Mouse (Mus musculus) limb, embryonic 13.5 days (tissue): ENCODE results near the gene Rdh16f2. TPM values are rescaled to one million over a fixed set of nuclear protein-coding genes. Genes with fewer than 3 reads are reported as not detected.
"Not testable (repeated sequence)": the region's sequence is repeated elsewhere in the genome, so short reads cannot be mapped to it uniquely, and the experiment has no call there.

ENCODE experiments used
- ATAC-seq: fragments of 200-750 bp; cut with Nextera tagmentation; 2 replicates; pipeline ENCODE4 v1.8.0; 2017; ENCODE audit warnings: low read depth, moderate number of reproducible peaks, moderate TSS enrichment; ENCODE audit not compliant: low FRiP score
- H3K27ac ChIP-seq: fragments of 300-500 bp; sonication (generic); 2 replicates; pipeline ENCODE4 v1.5.1; 2015; ENCODE audit warnings: inconsistent platforms, mild to moderate bottlenecking, moderate library complexity
- H3K27me3 ChIP-seq: fragments of 300-500 bp; sonication (generic); 2 replicates; pipeline ENCODE4 v1.6.1; 2015; ENCODE audit warnings: mild to moderate bottlenecking, inconsistent platforms
- H3K36me3 ChIP-seq: fragments of 300-500 bp; sonication (generic); 2 replicates; pipeline ENCODE4 v1.6.1; 2015; ENCODE audit warnings: inconsistent platforms, mild to moderate bottlenecking, moderate library complexity
- H3K4me1 ChIP-seq: fragments of 300-500 bp; sonication (generic); 2 replicates; pipeline ENCODE4 v1.6.1; 2015; ENCODE audit warnings: inconsistent platforms
- H3K4me2 ChIP-seq: fragments of 300-500 bp; sonication (generic); replicated peaks from 2 replicates; pipeline ENCODE4 v1.6.1; 2015; ENCODE audit warnings: inconsistent platforms, mild to moderate bottlenecking, moderate library complexity
- H3K4me3 ChIP-seq: fragments of 300-500 bp; sonication (generic); 2 replicates; pipeline ENCODE4 v1.5.1; 2015; ENCODE audit warnings: moderate library complexity, mild to moderate bottlenecking, inconsistent platforms
- H3K9ac ChIP-seq: fragments of 300-500 bp; sonication (generic); 2 replicates; pipeline ENCODE4 v1.6.1; 2015; ENCODE audit warnings: mild to moderate bottlenecking, inconsistent platforms
- H3K9me3 ChIP-seq: fragments of 300-500 bp; sonication (generic); 2 replicates; pipeline ENCODE4 v1.6.1; 2016; ENCODE audit warnings: inconsistent platforms
- WGBS: fragments of 180-500 bp; shearing (Covaris S2); methylation state at CpG from one replicate; pipeline ENCODE4 v1.1.7; 2015; 5-methylcytosine and 5-hydroxymethylcytosine counted together
- polyA plus RNA-seq: library from polyadenylated mRNA; unstranded; fragments of >200 nt; fragmentation: Nextera tagmentation; extraction: Ambion mirVana; gene quantifications from 2 replicates; pipeline ENCODE4 v1.2.1, GENCODE M21; 2015

The Rdh16f2 gene
- polyA plus RNA-seq, 1 experiment from 2014 or later, result not detected

DNA sequence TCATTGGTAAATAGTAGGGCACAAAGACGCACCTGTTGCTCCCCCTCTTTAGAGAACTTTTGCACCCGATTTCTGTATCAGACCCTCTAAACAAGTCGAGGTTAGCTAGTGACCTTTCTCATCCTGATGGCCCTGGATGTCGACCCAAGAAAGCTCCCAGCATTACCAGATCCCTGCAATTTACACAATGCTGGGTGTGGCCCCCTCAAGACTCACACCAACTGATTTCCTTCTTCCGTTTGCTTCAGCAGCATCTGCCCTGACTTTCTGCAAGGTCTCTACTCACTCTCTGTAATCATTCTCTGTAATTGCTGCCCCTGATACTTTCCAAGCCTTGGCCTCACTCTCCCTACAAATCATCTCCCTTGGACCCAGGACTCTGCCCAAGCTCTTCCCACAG is 30.4 kb downstream of the Rdh16f2 start:
- 60% methylated on average over 5 of the region's 5 CpGs for WGBS
- H3K4me3 ChIP-seq, result no peak overlapping the region
- ATAC-seq, result no peak
- H3K27ac ChIP-seq, result no peak overlapping the region
- no peak overlapping the region for H3K9ac ChIP-seq
- no peak overlapping the region for H3K4me2 ChIP-seq
- no peaks in the 10 kb centered on the region for H3K4me1 ChIP-seq
- H3K27me3 ChIP-seq, result no peaks in the 10 kb centered on the region
- no peaks in the 10 kb centered on the region for H3K9me3 ChIP-seq
- H3K36me3 ChIP-seq, result no peaks in the 10 kb centered on the region

DNA sequence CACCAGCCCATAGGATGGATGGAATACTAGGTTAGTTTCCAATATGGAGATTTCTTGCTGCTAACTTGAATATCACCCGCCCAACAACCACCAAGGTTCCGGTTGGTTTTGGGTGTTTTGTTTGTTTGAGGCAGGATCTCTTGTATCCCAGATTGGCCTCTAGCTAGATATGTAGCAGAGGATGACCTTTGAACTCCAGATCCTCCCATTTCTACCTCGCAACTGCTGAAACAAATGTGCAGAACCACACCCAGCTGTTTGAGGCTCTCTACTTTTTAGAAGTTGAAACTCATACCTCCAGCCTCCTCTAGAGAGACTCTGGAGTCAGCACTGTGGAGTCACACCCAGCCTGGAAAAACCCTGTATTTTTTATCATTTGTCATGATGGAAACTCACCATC is 31.2 kb downstream of the Rdh16f2 start:
- Histone ChIP-seq H3K4me1 (no peaks in the 10 kb centered on the region), H3K27ac (no peak overlapping the region), H3K27me3 (no peaks in the 10 kb centered on the region), H3K36me3 (no peaks in the 10 kb centered on the region), H3K9me3 (no peaks in the 10 kb centered on the region), H3K4me3 (no peak overlapping the region), H3K4me2 (no peak overlapping the region), H3K9ac (no peak overlapping the region)
- no peak for ATAC-seq
- 80% methylated on average over 3 of the region's 3 CpGs for WGBS

DNA sequence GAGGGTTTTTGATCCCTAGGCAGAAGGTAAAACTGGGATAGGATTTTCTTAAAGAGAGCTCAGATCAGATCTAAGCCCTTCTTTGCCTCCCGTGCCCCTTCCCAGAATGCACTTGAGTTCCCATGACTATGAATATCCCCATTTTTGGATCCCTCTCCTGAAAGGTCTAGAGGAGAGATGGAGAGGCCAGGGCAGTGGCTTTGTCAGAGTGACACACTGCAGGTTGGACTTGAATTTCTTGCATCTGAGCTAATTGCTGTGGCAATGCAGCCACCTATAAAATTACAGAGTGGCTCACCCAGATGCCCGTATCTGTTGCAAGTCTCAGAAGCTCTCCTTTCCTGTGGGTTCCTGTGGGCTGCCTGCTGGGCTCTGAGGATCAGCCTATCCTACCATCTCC is 31.9 kb downstream of the Rdh16f2 start, which contains the start of gene Sdr9c7:
Sdr9c7 (plus strand) TSS at position 301 of the 400 bp plus-strand sequence.
- WGBS, result 73% methylated on average over 2 of the region's 2 CpGs

DNA sequence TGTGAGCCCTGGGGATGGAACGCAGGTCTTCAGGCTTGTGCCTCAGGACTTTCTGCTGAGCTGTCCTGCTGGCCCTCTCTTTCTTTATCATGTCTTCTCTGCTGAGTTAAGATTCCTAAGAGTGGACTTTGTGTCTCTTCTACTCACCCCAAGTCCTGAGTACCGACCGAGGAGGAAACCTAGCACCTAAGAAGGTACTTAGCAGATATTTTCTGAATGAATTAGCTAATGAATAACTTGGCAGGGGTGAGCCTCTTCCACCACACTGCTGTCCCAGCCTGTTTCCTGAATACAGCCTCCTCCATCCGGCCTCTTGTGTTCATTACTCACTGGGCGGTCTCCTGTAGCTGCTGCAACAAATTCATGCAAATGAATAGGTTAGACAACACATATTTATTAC is 33.5 kb downstream of the Rdh16f2 start:
- Histone ChIP-seq H3K4me3 (no peak overlapping the region), H3K4me1 (no peaks in the 10 kb centered on the region), H3K27me3 (no peaks in the 10 kb centered on the region), H3K27ac (no peak overlapping the region), H3K4me2 (no peak overlapping the region), H3K36me3 (no peaks in the 10 kb centered on the region), H3K9ac (no peak overlapping the region), H3K9me3 (no peaks in the 10 kb centered on the region)
- ATAC-seq, result no peak
- WGBS, result 71% methylated on average over 5 of the region's 5 CpGs

More for the DNA sequence above, 31.9 kb downstream of the Rdh16f2 start, which contains the start of gene Sdr9c7:
- no peak within 1 kb of the TSS for H3K4me3 ChIP-seq
- H3K36me3 ChIP-seq, result no peaks in the 10 kb centered on the region
- no peak for ATAC-seq
- H3K27ac ChIP-seq, result no peak within 1 kb of the TSS
- H3K27me3 ChIP-seq, result no peaks in the 10 kb centered on the region
- H3K4me2 ChIP-seq, result no peak within 1 kb of the TSS
- H3K9me3 ChIP-seq, result no peaks in the 10 kb centered on the region
- no peak within 1 kb of the TSS for H3K9ac ChIP-seq
- no peaks in the 10 kb centered on the region for H3K4me1 ChIP-seq

DNA sequence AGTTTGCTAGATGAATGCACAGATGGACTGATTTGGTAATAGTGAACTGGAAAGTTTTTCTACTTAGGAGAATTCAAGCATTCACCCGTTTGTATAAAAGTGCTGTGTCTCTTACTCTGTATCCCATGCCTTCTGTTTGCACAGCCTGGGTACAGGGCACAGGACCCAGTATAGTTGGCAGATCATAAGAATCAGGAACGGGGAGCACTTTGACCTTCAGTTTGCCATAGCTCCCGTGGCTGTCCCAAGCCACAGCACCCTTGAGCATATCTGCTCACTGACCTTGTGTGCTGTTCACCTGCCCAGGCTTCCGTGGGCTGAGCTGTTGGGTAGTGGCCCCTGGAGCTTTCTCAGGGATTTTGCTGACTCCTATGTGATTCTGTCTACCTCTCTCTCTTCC is 35.5 kb downstream of the Rdh16f2 start:
- no peak overlapping the region for H3K27ac ChIP-seq
- WGBS, result 76% methylated on average over 4 of the region's 4 CpGs
- no peaks in the 10 kb centered on the region for H3K27me3 ChIP-seq
- no peaks in the 10 kb centered on the region for H3K4me1 ChIP-seq
- ATAC-seq, result no peak
- H3K9me3 ChIP-seq, result no peaks in the 10 kb centered on the region
- H3K9ac ChIP-seq, result no peak overlapping the region
- no peak overlapping the region for H3K4me3 ChIP-seq
- no peak overlapping the region for H3K4me2 ChIP-seq
- no peaks in the 10 kb centered on the region for H3K36me3 ChIP-seq

DNA sequence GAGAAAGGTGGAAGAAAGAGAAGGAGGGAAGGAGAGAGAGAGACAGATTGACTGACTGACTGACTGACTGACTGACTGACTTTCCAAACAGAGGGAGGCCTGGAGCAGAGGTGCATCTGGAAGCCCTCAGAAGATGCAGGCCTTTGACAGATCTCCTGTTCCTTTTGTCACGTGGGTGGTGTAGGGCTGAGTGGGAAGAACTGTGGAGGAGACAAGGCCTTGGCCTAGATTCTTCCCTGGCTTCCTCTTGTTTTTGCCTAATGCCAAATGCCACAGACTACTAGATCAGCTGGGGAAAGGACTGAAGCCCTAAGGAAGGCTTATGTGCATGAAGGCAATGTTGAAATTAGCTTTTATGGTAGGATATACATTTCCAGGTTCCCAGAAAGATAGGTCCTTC is 36.8 kb downstream of the Rdh16f2 start:
- Histone ChIP-seq H3K4me2 (no peak overlapping the region), H3K36me3 (no peaks in the 10 kb centered on the region), H3K4me1 (no peaks in the 10 kb centered on the region), H3K9me3 (no peaks in the 10 kb centered on the region), H3K27ac (no peak overlapping the region), H3K27me3 (no peaks in the 10 kb centered on the region), H3K4me3 (no peak overlapping the region), H3K9ac (no peak overlapping the region)
- WGBS, result 58% methylated on average over 1 of the region's 1 CpGs
- ATAC-seq, result no peak

DNA sequence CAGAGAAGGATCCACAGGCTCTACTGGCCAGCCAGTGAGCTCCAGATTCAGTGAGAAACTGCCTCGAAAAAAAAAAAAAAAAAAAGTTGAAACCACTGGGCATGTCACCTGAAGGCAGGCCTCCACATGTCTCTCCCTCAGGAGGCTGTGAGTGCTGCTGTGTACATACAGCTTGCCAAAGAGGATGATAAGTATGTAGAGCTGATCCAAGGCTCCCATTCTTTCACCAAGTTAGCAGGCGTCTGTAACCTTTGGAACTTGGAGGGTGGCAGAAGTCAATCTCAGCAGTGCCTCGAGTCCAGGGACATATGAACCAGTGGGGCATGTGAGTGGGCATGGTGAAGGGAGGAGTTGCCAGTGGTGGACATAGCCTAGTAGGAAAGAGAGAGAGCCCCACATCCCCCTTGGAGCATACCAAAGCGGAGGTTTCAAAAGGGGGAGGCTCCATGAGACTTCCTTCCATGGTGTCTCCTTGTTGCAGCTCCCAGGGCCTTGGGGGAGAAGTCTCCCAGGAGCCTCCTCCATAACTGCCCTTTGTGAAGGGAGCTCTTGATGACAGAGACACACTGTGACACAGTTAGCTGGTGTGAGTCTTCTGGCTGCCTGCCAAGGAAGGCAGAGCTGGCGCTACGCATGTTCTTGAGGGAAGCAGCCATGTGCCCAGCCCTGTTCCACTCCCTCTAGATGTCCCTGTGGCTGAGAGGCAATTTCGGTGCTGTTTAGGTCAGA is 38.6 kb downstream of the Rdh16f2 start:
- H3K4me3 ChIP-seq, result no peak overlapping the region
- no peaks in the 10 kb centered on the region for H3K4me1 ChIP-seq
- no peaks in the 10 kb centered on the region for H3K9me3 ChIP-seq
- H3K27me3 ChIP-seq, result no peaks in the 10 kb centered on the region
- ATAC-seq, result no peak
- H3K36me3 ChIP-seq, result no peaks in the 10 kb centered on the region
- H3K4me2 ChIP-seq, result no peak overlapping the region
- H3K27ac ChIP-seq, result no peak overlapping the region
- H3K9ac ChIP-seq, result no peak overlapping the region
- 69% methylated on average over 7 of the region's 7 CpGs for WGBS

DNA sequence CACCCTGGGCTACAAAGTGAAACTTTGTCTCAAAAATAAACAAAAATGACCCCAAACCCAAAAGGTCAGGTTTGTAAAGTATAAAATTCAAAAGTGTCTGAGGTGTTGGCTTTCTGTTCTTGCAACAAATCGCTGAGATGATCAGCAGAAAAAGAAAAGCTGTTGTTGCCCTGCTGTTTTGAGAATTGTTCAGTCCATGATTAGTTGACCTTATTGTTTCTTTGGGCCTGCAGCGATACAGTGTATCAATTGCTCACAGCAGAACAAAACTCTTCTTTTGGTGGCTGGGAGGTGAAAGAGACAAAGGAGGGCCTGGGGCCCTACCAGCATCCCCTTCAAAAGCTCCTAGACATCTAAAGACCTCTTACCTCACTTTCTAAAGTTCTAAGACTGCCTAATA is 39.9 kb downstream of the Rdh16f2 start:
- no peak overlapping the region for H3K27ac ChIP-seq
- no peak for ATAC-seq
- no peak overlapping the region for H3K4me3 ChIP-seq
- H3K36me3 ChIP-seq, result no peaks in the 10 kb centered on the region
- no peak overlapping the region for H3K9ac ChIP-seq
- H3K27me3 ChIP-seq, result no peaks in the 10 kb centered on the region
- 88% methylated on average over 2 of the region's 2 CpGs for WGBS
- H3K9me3 ChIP-seq, result no peaks in the 10 kb centered on the region
- H3K4me1 ChIP-seq, result no peaks in the 10 kb centered on the region
- H3K4me2 ChIP-seq, result no peak overlapping the region

DNA sequence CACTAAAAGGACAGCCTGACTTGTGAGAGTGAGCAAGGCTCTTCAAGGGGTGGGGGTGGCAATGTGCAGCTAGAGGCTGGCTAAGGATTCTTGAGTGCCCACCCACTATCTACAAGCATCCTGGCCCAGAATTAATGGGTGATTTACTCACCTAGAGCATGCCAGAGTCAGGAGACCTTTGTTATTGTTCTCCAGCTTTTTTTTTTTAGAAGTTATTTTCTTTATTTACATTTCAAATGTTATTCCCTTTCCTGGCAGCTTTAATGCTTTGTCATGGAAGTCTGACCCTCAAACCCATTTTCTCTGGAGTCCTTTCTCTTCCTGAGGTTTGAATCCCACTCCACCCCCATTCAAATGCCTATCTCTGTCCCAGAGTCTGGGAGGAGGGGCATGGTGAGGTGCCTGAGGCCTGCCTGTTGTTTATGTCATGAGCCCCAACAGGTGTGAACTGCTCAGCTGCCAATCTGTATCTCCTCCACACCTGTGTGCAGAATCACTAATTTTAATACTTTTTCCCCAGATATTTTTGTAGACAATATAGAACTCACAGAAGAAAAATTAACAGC is 41.2 kb downstream of the Rdh16f2 start:
- no peak overlapping the region for H3K4me3 ChIP-seq
- ATAC-seq, result no peak
- no peaks in the 10 kb centered on the region for H3K4me1 ChIP-seq
- no peaks in the 10 kb centered on the region for H3K36me3 ChIP-seq
- no peak overlapping the region for H3K27ac ChIP-seq
- H3K9ac ChIP-seq, result no peak overlapping the region
- no peaks in the 10 kb centered on the region for H3K27me3 ChIP-seq
- H3K9me3 ChIP-seq, result no peaks in the 10 kb centered on the region
- no peak overlapping the region for H3K4me2 ChIP-seq

DNA sequence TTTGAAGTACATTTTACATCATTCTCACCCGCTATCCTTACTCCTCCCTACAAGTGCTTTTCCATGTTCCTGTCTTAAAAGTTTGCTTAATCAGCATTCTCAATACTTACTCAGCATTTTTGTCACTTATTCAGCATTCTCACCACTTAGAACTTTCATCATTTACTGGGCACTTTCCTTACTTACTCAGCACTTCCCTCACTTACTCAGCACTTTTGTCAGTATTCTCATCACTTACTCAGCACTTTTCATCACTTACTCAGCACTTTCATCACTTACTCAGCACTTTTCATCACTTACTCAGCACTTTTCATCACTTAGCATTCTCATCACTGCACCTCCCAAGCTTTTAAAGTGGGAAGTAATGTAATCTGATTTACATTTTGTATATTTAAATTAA is 49.3 kb downstream of the Rdh16f2 start:
- ATAC-seq, result no peak
- Histone ChIP-seq H3K9me3 (no peaks in the 10 kb centered on the region), H3K36me3 (no peaks in the 10 kb centered on the region), H3K27ac (no peak overlapping the region), H3K9ac (no peak overlapping the region), H3K4me1 (no peaks in the 10 kb centered on the region), H3K4me3 (no peak overlapping the region), H3K27me3 (no peaks in the 10 kb centered on the region), H3K4me2 (no peak overlapping the region)
- WGBS, result 94% methylated on average over 1 of the region's 1 CpGs

DNA sequence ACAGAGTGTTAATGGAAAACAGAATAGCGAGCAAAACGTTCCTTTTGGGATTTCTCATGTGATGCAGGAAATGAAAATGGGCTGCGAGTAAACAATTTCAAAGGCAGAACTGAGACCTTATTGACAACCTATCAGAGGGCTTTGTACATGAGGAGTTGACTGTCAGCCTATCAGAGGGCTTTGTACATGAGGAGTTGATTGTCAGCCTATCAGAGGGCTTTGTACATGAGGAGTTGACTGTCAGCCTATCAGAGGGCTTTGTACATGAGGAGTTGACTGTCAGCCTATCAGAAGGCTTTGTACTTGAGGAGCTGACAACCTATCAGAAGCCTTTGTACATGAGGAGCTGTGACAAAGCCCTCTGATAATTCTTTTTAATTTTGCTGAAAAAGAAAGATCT is 50.9 kb downstream of the Rdh16f2 start:
- ATAC-seq, H3K9ac ChIP-seq, H3K4me3 ChIP-seq, H3K4me2 ChIP-seq, H3K9me3 ChIP-seq, H3K36me3 ChIP-seq, H3K27me3 ChIP-seq, H3K27ac ChIP-seq, H3K4me1 ChIP-seq: not testable (repeated sequence)
- WGBS, result 61% methylated on average over 3 of the region's 3 CpGs

DNA sequence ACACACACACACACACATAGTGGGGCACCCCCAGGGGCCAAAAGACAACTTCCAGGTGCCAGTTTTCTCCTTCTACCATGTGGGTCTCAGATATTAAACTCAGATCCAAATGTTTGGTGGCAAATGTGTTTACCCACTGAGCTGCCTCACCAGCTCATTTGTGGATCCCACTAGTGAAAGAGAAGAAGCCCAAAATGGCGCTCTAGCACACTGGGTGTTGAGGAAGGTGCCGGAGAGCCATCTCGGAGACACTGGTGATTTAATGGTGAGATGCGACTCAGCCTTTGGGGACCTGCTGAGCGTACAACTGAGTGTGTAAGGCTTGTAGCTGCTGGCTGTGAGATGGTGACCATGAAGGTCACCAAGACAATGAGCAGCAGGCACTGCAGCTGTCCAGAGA is 51.4 kb downstream of the Rdh16f2 start:
- 93% methylated on average over 5 of the region's 5 CpGs for WGBS

DNA sequence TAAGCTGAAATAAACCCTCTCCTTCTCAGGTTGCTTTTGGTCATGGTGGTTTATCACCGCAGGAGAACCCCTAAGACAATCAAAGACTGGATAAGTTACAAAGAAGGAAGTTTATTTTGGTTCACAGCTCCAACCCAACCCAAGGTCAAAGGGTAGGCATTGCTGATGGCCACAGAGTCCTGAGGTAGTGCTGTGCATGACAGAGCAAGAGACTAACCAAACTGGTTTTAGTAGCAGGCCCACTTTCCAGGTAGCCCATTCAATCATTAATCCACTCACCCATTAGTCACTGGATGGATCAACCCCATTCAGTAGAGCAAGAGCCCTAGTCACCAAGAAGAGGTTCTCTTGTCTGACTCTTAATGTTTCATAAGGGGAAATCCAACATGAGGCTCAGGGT is 56.0 kb downstream of the Rdh16f2 start:
- Histone ChIP-seq H3K27me3 (no peaks in the 10 kb centered on the region), H3K36me3 (no peaks in the 10 kb centered on the region), H3K4me1 (peaks cover 4% of the 10 kb centered on the region), H3K9me3 (no peaks in the 10 kb centered on the region), H3K9ac (no peak overlapping the region), H3K4me2 (no peak overlapping the region), H3K4me3 (no peak overlapping the region), H3K27ac (no peak overlapping the region)
- 64% methylated on average over 1 of the region's 1 CpGs for WGBS
- ATAC-seq, result no peak

More for the DNA sequence above, 51.4 kb downstream of the Rdh16f2 start:
- H3K36me3 ChIP-seq, result no peaks in the 10 kb centered on the region
- H3K9me3 ChIP-seq, result no peaks in the 10 kb centered on the region
- H3K9ac ChIP-seq, result no peak overlapping the region
- ATAC-seq, result no peak
- H3K4me2 ChIP-seq, result no peak overlapping the region
- H3K4me3 ChIP-seq, result no peak overlapping the region
- no peak overlapping the region for H3K27ac ChIP-seq
- no peaks in the 10 kb centered on the region for H3K27me3 ChIP-seq
- no peaks in the 10 kb centered on the region for H3K4me1 ChIP-seq
